Mouse (Mus musculus) cerebellum, postnatal 36 days (tissue): ENCODE measurements at regions not wholly inside any gene's neighbourhood (a gene's known extent, or its start where the extent isn't known, plus 50 kb on each side); places are given as distances from the start of the nearest gene placed in this dataset.

ENCODE experiments used
- DNase-seq, 2 experiments: peaks; one replicate each; pipeline ENCODE4 v3.0.0; 2021 to 2022; ENCODE audit warnings: mixed read lengths in 2 of 2

- DNase-seq, result no peak
These were observed 55.3 kb upstream of the Ccnd2 start for GRCm38 (mm10) chr6:127207308-127207707.

- no peak for DNase-seq
These were observed 61.4 kb upstream of the Ccnd2 start for GRCm38 (mm10) chr6:127213355-127213754.

- no peak for DNase-seq
These were observed 63.9 kb upstream of the Ccnd2 start for GRCm38 (mm10) chr6:127215915-127216314.

GRCm38 (mm10) chr6:127218634-127219445 is 66.8 kb upstream of the Ccnd2 start:
- DNase-seq, result no peak

- no peak for DNase-seq
These were observed 67.4 kb upstream of the Ccnd2 start for GRCm38 (mm10) chr6:127219446-127219802.

GRCm38 (mm10) chr6:127226242-127226983 is 74.4 kb upstream of the Ccnd2 start:
- no peak for DNase-seq

- DNase-seq, result no peak
These were observed 84.6 kb upstream of the Ccnd2 start for GRCm38 (mm10) chr6:127236510-127237109.

- DNase-seq, result no peak
These were observed 85.2 kb upstream of the Ccnd2 start for GRCm38 (mm10) chr6:127237168-127237567.

- DNase-seq, result no peak
These were observed 87.8 kb upstream of the Ccnd2 start for GRCm38 (mm10) chr6:127239529-127240471.

- no peak for DNase-seq
These were observed 88.7 kb upstream of the Ccnd2 start for GRCm38 (mm10) chr6:127240472-127241375.

GRCm38 (mm10) chr6:127241693-127242425 is 89.9 kb upstream of the Ccnd2 start:
- DNase-seq, result no peak

GRCm38 (mm10) chr6:127243032-127243431 is 91.0 kb upstream of the Ccnd2 start:
- no peak for DNase-seq

- DNase-seq, result no peak
These were observed 93.9 kb upstream of the Ccnd2 start for GRCm38 (mm10) chr6:127245814-127246440.

- no peak for DNase-seq
These were observed 94.7 kb upstream of the Ccnd2 start for GRCm38 (mm10) chr6:127246730-127247129.

GRCm38 (mm10) chr6:127247343-127247742 is 95.3 kb upstream of the Ccnd2 start:
- DNase-seq, result no peak

GRCm38 (mm10) chr6:127250181-127250873 is 98.3 kb upstream of the Ccnd2 start:
- DNase-seq, result no peak

GRCm38 (mm10) chr6:127250874-127251670 is 99.1 kb upstream of the Ccnd2 start:
- DNase-seq, result no peak

- DNase-seq, result no peak
These were observed 99.6 kb upstream of the Ccnd2 start for GRCm38 (mm10) chr6:127251671-127251985.
